Mouse (Mus musculus): ENCODE data around the gene Kmt2c. TPM values are rescaled to one million over a fixed set of nuclear protein-coding genes. Genes with fewer than 3 reads are reported as not detected.
A peak's percentile ranks its signal among the peaks of the same experiment; 100 is the strongest.

The Kmt2c gene
- 5.8 and 7.4 TPM in 2 replicates for polyA plus RNA-seq (2015; fragmentation: Nextera tagmentation; extraction: Ambion mirVana)

DNA sequence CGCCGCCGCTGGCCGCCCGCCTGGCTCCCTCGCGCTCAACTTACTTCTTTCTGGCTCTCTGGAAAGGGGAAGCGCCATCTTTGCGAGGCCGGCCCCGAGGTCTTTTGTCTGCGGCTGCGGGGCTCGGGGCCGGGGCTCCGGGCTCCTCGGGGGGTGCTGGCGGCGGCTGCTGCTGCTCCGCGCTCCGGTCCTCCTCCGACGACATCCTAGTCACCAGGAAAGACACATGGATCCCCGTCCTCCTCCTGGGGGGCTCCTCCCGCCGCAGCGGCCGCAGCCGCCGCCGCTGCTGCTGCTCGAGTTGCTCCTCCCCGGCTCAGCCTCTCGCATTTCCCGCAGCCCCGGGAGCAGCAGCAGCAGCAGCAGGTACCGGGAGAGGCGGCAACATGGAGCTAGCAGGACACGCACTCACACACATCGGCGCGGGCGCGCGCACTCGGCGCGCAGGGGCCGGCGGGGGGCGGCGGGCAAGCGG is at the start of gene Kmt2c:
TSS of gene Kmt2c (minus strand) at position 438 of the 475 bp plus-strand sequence.
- Histone ChIP-seq H3K9me3 (replicated peaks) (no peaks in the 10 kb centered on the region), H3K27me3 (no peaks in the 10 kb centered on the region), H3K4me3 (replicated peaks) (peak within 1 kb of the TSS; percentile 99), H3K9ac (peak within 1 kb of the TSS; percentile 97), H3K4me1 (replicated peaks) (peaks cover 30% of the 10 kb centered on the region), H3K4me2 (peak within 1 kb of the TSS; percentile 96), H3K36me3 (replicated peaks) (no peaks in the 10 kb centered on the region), H3K27ac (replicated peaks) (peak within 1 kb of the TSS; percentile 100)
- ATAC-seq (ENCODE audit: insufficient read depth), result peak; percentile 0; the same call in 1 of the 2 replicates
- under 1% methylated on average over 54 of the region's 54 CpGs for WGBS (ENCODE audit: insufficient replicate concordance)

DNA sequence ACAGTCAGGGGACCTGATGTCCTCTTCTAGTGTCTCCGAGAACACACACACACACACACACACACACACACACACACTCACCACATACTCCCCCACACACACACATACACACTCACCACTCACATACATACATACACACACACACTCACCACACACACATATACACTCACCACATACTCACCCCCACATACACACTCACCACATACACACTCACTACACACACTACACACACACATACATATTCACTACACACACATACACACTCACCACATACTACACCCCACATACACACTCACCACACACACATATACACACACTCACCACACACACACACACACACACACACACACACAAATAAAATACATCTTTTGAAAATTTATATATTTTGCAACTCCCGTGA is 48.3 kb upstream of the Kmt2c start:
- WGBS (ENCODE audit: insufficient replicate concordance), result 49% methylated on average over 2 of the region's 2 CpGs

DNA sequence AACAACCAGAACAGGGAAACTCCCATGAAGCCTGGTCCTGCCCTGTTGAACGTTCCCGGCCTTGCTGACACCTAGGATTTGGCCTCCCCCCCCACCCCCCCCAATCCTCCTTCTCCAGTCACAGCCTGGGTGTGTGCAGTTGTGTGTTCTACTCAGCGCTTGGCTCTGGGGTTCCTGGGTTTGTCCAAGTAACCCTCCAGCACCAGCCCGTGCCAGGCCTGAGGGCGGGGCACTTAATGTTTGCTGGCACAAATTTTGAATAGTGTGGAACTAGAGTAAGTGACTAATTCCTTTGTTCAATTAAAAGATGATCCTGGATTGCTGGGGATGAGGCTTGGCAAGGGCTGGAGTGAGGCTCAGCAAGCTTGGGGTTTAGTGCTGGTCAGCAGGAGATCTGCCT is 46.0 kb upstream of the Kmt2c start:
- Histone ChIP-seq H3K4me1 (replicated peaks) (no peaks in the 10 kb centered on the region), H3K4me3 (replicated peaks) (no peak overlapping the region), H3K9ac (no peak overlapping the region), H3K9me3 (replicated peaks) (no peaks in the 10 kb centered on the region), H3K36me3 (replicated peaks) (no peaks in the 10 kb centered on the region), H3K27me3 (no peaks in the 10 kb centered on the region), H3K27ac (replicated peaks) (no peak overlapping the region), H3K4me2 (no peak overlapping the region)
- WGBS (ENCODE audit: insufficient replicate concordance), result 71% methylated on average over 5 of the region's 5 CpGs
- ATAC-seq (ENCODE audit: insufficient read depth), result no peak

More for the DNA sequence above, 48.3 kb upstream of the Kmt2c start:
- no peaks in the 10 kb centered on the region for H3K27me3 ChIP-seq
- ATAC-seq (ENCODE audit: insufficient read depth), result no peak
- H3K36me3 ChIP-seq (replicated peaks), result no peaks in the 10 kb centered on the region
- H3K9me3 ChIP-seq (replicated peaks), result no peaks in the 10 kb centered on the region
- H3K27ac ChIP-seq (replicated peaks), result no peak overlapping the region
- H3K9ac ChIP-seq, result no peak overlapping the region
- H3K4me3 ChIP-seq (replicated peaks), result no peak overlapping the region
- no peaks in the 10 kb centered on the region for H3K4me1 ChIP-seq (replicated peaks)
- no peak overlapping the region for H3K4me2 ChIP-seq

DNA sequence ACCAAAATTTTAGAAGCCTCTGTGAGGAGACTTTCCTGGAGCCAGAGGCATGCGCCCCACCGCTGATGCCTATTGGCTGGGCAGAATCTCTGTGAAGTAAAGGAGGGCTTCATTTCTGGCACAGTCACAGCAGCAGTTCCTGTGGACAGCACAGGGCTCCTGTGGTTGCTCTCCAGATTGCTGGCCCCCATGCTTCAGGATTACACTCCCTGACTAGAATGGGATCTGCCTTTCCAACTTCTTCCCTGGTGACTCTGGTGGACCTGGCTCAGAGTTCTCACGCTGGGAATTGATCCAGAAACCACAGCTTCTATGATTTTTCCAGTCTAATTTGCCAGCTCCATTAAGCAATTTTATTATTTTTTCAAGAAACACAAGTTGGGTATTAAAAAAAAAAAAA is 45.5 kb upstream of the Kmt2c start:
- Histone ChIP-seq H3K4me1 (replicated peaks) (no peaks in the 10 kb centered on the region), H3K36me3 (replicated peaks) (no peaks in the 10 kb centered on the region), H3K27ac (replicated peaks) (no peak overlapping the region), H3K9ac (no peak overlapping the region), H3K27me3 (no peaks in the 10 kb centered on the region), H3K9me3 (replicated peaks) (no peaks in the 10 kb centered on the region), H3K4me2 (no peak overlapping the region), H3K4me3 (replicated peaks) (no peak overlapping the region)
- no peak for ATAC-seq (ENCODE audit: insufficient read depth)
- 80% methylated on average over 3 of the region's 3 CpGs for WGBS (ENCODE audit: insufficient replicate concordance)

DNA sequence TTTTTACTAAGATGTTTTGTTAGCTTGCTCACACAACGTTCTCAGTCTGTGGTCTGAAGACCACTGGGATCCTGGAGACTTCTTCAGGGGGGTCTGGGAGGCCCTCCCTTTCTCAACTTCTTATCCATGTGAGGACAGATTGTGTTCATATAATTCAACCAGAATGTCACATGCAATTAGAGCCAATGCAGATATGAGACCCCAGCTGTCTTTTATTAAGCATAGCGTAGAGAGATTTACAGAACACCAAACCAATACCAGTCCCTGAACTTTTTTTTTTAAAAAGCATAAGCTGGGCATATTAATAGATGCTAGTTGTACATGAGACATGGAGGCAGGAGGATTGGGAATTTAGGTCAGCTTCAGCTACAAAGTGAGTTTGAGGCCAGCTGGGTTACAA is 43.1 kb upstream of the Kmt2c start:
- Histone ChIP-seq H3K4me1 (replicated peaks) (peaks cover 6% of the 10 kb centered on the region), H3K27ac (replicated peaks) (no peak overlapping the region), H3K9ac (no peak overlapping the region), H3K36me3 (replicated peaks) (no peaks in the 10 kb centered on the region), H3K4me3 (replicated peaks) (no peak overlapping the region), H3K27me3 (no peaks in the 10 kb centered on the region), H3K4me2 (no peak overlapping the region), H3K9me3 (replicated peaks) (no peaks in the 10 kb centered on the region)
- 45% methylated on average over 2 of the region's 2 CpGs for WGBS (ENCODE audit: insufficient replicate concordance)
- ATAC-seq (ENCODE audit: insufficient read depth), result no peak

DNA sequence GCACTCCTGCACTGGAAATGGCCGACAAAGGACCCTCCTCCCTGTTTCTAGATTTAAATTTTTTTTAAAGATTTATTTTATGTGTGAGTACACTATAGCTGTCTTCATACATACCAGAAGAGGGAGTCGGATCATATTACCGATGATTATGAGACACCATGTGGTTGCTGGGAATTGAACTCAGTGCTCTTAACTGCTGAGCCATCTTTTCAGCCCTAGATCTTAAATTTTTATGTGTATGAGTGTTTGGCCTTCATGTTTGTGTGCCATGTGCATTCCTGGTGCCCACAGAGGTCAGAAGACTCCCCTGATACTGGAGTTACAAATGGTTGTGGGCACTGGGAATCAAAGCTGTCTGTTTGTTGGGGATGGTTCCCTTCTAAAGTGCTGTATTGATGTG is 42.3 kb upstream of the Kmt2c start:
- WGBS (ENCODE audit: insufficient replicate concordance), result 66% methylated on average over 3 of the region's 3 CpGs
- Histone ChIP-seq H3K4me2 (no peak overlapping the region), H3K4me1 (replicated peaks) (peaks cover 9% of the 10 kb centered on the region), H3K27me3 (no peaks in the 10 kb centered on the region), H3K36me3 (replicated peaks) (no peaks in the 10 kb centered on the region), H3K9me3 (replicated peaks) (no peaks in the 10 kb centered on the region), H3K27ac (replicated peaks) (no peak overlapping the region), H3K9ac (no peak overlapping the region), H3K4me3 (replicated peaks) (no peak overlapping the region)
- no peak for ATAC-seq (ENCODE audit: insufficient read depth)

DNA sequence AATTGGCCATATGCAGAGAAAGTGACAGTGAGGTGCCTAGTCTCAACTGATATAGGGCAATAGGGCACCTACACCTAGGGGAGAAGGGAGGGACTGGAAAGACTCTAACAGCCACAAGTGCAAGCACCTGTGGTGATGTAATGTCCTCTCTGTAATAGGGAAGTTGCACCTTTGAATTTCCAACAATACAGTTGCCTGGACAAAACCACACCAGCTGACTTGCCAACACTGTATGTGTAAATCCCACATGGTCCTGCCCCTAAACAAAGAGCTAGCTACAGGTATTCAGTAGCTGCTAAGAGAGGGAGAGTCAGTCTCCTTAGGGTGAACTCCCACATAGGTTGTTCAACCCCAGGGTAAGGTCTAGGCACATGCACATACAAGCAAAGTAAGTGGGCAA is 41.8 kb upstream of the Kmt2c start:
- H3K4me1 ChIP-seq (replicated peaks), result peaks cover 9% of the 10 kb centered on the region
- ATAC-seq (ENCODE audit: insufficient read depth), result no peak
- no peak overlapping the region for H3K4me3 ChIP-seq (replicated peaks)
- H3K9me3 ChIP-seq (replicated peaks), result no peaks in the 10 kb centered on the region
- H3K27ac ChIP-seq (replicated peaks), result no peak overlapping the region
- no peak overlapping the region for H3K9ac ChIP-seq
- H3K27me3 ChIP-seq, result no peaks in the 10 kb centered on the region
- H3K36me3 ChIP-seq (replicated peaks), result no peaks in the 10 kb centered on the region
- no peak overlapping the region for H3K4me2 ChIP-seq

DNA sequence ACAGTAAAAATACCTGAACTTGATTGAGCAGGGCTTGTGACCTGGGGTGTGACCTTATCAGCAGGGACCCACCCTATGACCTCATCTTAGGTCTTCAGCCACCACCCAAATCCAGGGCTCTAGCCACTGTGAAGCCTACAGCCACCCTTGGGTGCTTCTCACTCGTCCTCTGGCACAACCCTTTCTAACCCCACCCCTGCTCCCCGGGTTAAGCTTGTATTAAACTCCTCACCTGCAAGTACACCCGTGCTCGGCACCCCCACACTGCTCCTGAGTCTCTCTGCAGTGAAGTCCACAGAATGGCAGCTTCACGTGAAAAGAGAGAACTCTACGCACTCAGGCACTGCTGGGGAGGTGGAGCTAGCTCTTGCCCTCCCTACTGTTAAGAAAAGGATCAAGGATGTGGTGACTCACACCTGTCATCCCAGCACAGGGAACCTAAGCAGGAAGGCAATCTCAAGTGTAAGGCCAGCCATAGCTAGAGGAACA is 38.4 kb upstream of the Kmt2c start:
- Histone ChIP-seq H3K27me3 (no peaks in the 10 kb centered on the region), H3K4me1 (replicated peaks) (peaks cover 24% of the 10 kb centered on the region), H3K4me2 (no peak overlapping the region), H3K27ac (replicated peaks) (no peak overlapping the region), H3K4me3 (replicated peaks) (no peak overlapping the region), H3K9ac (no peak overlapping the region), H3K9me3 (replicated peaks) (no peaks in the 10 kb centered on the region), H3K36me3 (replicated peaks) (no peaks in the 10 kb centered on the region)
- no peak for ATAC-seq (ENCODE audit: insufficient read depth)
- WGBS (ENCODE audit: insufficient replicate concordance), result 43% methylated on average over 6 of the region's 6 CpGs

DNA sequence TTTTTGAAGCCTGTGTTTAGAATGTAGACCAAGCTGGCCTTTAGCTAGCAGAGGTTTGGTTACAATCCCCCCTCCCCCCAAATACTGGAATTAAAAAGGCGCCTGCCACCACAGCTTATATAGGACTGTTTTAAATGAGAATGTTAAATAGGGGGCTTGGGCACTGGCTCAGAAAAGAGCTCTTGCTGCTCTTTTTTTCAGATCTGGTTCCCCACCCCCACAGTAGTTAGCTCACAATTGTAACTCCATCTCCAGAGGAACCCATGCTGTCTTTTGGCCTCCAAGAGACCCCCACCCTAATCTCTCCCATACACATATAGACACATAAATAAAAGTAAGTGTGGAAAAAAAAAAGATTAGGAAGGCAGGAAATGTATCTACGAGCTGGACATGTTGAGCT is 37.9 kb upstream of the Kmt2c start:
- Histone ChIP-seq H3K4me2 (no peak overlapping the region), H3K27ac (replicated peaks) (no peak overlapping the region), H3K36me3 (replicated peaks) (no peaks in the 10 kb centered on the region), H3K9ac (no peak overlapping the region), H3K4me3 (replicated peaks) (no peak overlapping the region), H3K27me3 (no peaks in the 10 kb centered on the region), H3K4me1 (replicated peaks) (peaks cover 27% of the 10 kb centered on the region), H3K9me3 (replicated peaks) (no peaks in the 10 kb centered on the region)
- 68% methylated on average over 2 of the region's 2 CpGs for WGBS (ENCODE audit: insufficient replicate concordance)
- no peak for ATAC-seq (ENCODE audit: insufficient read depth)

DNA sequence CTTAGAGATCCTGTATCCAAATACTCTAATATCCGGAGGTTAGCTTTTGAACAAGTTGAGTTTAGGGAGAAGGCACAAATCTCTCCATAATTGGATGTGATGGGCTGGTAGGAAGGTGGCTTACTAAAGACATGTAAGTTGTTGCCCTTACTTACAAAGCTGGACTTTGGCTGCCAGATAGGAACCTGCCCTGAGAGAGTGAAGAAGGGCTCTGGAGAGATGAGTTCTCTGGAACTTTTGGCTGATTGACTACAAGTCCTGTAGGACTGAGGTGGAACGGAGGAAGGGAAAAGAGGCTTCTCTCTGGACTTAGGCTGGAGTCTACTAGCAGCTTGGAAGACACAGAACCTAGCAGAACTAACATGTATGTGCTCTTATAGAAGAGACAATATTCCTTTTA is 37.0 kb upstream of the Kmt2c start:
- Histone ChIP-seq H3K9me3 (replicated peaks) (no peaks in the 10 kb centered on the region), H3K4me3 (replicated peaks) (no peak overlapping the region), H3K27ac (replicated peaks) (no peak overlapping the region), H3K9ac (no peak overlapping the region), H3K36me3 (replicated peaks) (no peaks in the 10 kb centered on the region), H3K4me2 (no peak overlapping the region), H3K27me3 (no peaks in the 10 kb centered on the region), H3K4me1 (replicated peaks) (peaks cover 30% of the 10 kb centered on the region)
- WGBS (ENCODE audit: insufficient replicate concordance), result 66% methylated on average over 2 of the region's 2 CpGs
- no peak for ATAC-seq (ENCODE audit: insufficient read depth)

DNA sequence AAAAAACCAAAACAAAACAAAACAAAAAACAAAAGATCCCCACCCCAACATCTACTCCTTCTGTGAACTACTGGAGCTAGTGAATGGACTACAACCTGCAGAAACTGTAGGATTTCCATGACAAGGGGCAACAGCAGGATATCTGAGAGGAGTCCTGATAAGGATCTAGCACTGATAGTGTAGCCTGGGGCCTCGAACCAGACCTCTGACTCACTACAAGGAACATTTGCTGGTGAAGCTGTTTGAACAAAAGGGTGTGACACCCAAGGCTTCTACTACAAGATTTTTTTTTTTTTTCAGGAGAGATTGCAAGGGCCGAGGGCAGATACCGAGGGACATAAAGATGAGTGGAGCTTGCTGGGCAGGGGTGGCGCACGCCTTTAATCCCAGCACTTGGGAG is 34.7 kb upstream of the Kmt2c start:
- no peaks in the 10 kb centered on the region for H3K9me3 ChIP-seq (replicated peaks)
- WGBS (ENCODE audit: insufficient replicate concordance), result 48% methylated on average over 5 of the region's 5 CpGs
- H3K27ac ChIP-seq (replicated peaks), result no peak overlapping the region
- no peak overlapping the region for H3K9ac ChIP-seq
- peaks cover 40% of the 10 kb centered on the region for H3K4me1 ChIP-seq (replicated peaks)
- no peaks in the 10 kb centered on the region for H3K27me3 ChIP-seq
- H3K4me3 ChIP-seq (replicated peaks), result no peak overlapping the region
- no peaks in the 10 kb centered on the region for H3K36me3 ChIP-seq (replicated peaks)
- no peak overlapping the region for H3K4me2 ChIP-seq
- ATAC-seq (ENCODE audit: insufficient read depth), result no peak

All from liver, embryonic 15.5 days (tissue).